Mouse (Mus musculus): ENCODE results near the gene 1700017N19Rik.

DNA sequence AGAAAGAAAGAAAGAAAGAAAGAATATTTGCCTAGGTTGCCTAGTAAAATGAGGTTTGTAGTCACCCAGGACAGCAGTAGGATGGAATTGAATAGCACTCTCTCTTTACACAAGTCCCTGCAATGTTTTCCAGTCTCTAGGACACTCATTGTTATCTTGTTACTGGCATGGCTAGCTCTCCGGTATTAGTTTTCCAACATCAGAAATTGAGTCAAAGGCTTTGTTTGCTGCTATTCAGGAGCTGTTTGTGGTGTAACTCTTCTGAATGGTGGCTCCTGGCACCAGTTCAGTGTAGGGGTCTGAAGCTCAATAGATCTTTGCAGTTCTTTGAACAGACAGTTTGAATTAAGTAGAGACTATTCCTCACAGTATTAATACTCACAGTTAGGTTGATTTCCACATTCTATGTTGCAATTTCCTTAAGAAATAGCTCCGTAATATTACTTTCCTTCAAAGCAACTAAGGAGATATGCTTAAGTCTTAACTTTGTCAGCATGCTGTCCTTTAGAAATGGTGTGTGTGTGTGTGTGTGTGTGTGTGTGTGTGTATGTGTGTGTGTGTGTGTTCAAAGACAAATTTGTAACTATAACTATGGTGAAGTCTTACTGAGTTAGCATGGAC, 71.8 kb downstream of the 1700017N19Rik start:
- no peak for TF ChIP-seq TBP (conservative IDR thresholded peaks at IDR 0.05; ENCODE audit: low read depth, low read length)
- no peak for TF ChIP-seq CHD2 (IDR thresholded peaks at IDR 0.05; ENCODE audit: low read length)
- no peak for TF ChIP-seq MAZ (IDR thresholded peaks at IDR 0.05; ENCODE audit: low read depth, low read length)
- TF ChIP-seq HCFC1 (IDR thresholded peaks at IDR 0.05; ENCODE audit: low read depth, low read length): no peak
- TF ChIP-seq CTCF (conservative IDR thresholded peaks at IDR 0.05 in 1 of 2, IDR thresholded peaks at IDR 0.05 in 1 of 2; ENCODE audit: low read depth in 2 of 2, low read length in 2 of 2): no peak
- no peak for TF ChIP-seq POLR2A (IDR thresholded peaks at IDR 0.05; ENCODE audit: low read depth, low read length)
